Mouse (Mus musculus): Measurements from ENCODE around the gene Slc25a21.

- TF ChIP-seq CTCF (IDR thresholded peaks at IDR 0.05; ENCODE audit: extremely low read depth, insufficient read depth, low read length) = no peak
- no peak for TF ChIP-seq POLR2A (IDR thresholded peaks at IDR 0.05; ENCODE audit: extremely low read depth, insufficient read depth, low read length)
These were observed 344.6 kb downstream of the Slc25a21 start for GRCm38 (mm10) chr12:56852679-56853078.
